Mouse (Mus musculus) mouse trophoblast stem cell (cell line): Measurements from ENCODE around the gene Synj1.

Experiments used
- in situ Hi-C, 2 experiments: fragments of 300-500 bp; cut with MseI, MboI; formaldehyde crosslinking; loops; 2 replicates in 1 of 2; 3 replicates in 1 of 2; pipeline ENCODE4 v1.15.1; 2025

The Synj1 gene

DNA sequence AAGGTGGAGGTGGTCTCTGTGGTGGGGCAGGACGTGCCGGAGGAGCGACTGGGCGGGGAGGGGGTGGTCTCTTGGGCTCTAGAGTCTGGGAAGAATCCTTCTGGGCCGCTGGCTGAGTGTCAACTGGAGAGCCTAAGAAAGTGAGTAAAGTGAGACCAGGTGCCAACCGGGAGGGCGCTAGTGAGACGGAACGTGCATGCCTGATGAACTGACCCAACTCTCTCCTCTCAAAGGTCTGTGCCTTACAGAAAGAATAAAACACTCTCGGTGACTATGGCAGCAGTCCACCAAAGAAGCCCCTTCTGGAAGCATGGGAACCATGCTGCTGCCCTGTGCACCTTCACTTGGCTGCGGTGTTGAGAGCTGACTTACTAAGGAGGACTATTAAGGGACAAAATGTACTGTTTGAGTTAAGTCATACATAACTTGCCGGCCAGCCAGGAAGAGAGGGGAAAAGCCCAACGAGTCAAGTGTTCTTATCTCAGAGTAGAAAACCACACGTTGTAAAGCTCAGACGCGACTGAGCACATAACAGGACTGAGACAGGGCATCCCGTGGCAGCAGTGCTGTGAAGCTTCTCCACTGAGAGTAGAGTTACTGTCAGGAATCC, 60.6 kb downstream of the Synj1 start:
- in situ Hi-C loops = no loop called here

DNA sequence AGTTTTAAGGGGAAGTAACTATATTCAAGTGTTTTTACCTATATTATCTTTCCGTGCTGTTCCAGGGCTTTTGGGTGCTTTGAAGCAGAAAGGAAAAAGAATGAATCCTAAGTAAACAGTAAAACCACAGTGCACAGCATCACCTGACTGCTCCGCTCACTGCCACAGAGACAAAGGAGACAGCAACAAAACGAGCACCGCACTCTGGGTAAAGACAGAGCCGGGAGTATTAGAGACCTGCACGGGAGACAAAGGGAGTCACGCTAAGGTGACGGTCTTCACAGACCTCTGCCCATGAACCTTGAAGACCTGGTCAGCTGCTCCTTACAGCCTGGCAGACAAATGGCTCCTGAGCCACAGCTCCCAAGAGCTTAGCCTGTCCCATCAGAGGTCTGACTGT, 64.1 kb downstream of the Synj1 start:
- in situ Hi-C loops = no loop called here

DNA sequence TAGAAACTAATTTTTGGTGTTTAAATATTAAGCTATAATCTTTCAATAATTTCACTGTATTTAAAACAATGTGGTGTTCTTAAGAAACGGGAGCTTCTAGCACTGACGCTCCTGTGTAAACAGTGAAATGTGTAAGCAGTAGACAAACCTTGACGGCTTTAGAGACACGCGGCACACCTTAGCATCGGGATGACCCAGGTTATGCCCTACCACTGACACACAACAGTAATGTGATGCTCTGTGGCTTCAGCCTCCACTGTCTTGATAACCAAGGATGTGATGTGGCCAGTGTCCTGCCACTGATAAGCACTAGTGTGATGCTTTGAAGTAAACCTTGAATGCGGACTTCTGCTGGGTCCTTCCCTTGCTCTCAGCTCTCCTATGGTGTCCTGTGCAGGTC, 69.9 kb downstream of the Synj1 start:
- in situ Hi-C loops = no loop called here

DNA sequence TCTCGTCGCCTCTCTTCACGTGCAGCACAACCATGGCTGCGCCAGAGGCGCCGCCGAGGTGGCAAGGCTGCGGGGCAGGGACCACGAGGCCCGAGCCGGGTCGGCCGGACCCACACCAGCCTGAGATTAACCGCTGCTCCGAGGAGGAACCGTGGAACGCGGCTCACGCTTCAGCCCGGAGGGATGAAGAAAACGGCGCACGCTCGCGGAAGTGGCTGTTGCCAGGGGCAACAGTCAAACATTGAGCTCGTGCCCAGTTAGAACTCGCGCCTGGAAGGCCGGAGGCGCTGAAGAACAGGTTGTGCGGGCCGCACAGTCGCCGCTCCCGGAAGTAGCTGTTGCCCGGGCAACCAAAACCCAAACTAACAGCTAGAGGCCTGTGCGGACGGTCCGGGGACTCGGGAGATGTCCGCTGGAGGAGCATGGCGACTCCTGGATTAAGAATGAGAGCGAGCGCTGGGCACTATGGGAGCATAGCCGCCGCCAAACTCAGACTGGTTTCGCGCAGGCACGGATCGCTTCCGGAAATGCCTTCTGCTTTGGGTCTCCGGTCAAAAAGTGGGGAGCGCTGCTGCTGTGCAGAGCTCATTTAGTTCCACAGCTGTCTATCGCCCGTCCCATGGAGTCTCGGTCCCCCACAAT, 76.3 kb downstream of the Synj1 start, which contains the start of gene Cfap298:
Gene Cfap298 (minus strand): TSS at position 428 of the 642 bp plus-strand sequence.
- in situ Hi-C loops = no loop called here

DNA sequence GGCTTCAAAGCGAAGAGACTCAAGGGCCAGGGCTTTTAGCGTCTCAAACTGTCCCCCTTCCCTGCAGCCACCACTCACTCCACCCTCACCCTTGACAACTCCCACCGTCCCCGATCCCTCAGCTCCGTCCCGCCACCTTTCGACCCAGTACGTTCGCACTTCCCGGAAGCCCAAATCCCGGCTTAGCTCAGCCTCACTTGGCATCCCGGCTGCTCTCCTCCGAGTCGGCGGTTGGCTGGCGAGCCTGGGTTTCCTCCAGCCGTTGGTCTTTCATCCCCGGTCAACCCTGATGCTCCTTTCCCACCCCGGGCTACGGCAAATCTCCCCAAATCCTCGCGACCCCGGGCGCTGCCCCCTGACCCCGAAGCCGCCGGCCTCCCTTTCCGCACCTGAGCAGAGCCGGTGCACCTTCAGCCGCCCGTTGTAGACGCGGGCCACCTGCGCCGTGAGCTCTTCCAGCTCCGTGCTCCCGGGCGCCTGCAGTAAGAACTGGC, 76.9 kb downstream of the Synj1 start:
- in situ Hi-C loops = no loop called here

DNA sequence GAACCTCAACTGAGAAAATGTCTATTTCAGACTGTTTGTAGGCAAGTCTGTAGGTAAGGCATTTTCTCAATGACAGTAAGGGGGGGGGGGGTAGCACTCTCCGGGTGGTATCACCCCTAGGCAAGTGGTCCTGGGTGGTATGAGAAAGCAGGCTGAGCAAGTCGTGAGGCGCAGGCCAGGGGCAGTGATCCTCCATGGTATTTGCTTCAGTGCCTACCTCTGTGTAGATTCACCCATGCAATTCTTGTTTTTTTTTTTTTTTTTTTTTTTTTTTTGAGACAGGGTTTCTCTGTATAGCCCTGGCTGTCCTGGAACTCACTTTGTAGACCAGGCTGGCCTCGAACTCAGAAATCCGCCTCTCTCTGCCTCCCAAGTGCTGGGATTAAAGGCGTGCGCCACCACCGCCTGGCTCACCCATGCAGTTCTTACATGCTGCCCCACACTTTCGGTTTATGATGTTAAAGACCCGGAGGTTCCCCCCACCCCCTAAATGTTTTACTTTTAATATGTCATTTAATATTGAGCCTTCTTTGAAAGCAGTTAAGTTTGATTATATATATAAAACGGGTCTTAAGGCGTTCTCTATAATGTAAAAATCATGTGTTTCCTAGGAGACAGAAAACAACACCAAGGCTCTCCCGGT, 77.5 kb downstream of the Synj1 start:
- in situ Hi-C loops = no loop called here

DNA sequence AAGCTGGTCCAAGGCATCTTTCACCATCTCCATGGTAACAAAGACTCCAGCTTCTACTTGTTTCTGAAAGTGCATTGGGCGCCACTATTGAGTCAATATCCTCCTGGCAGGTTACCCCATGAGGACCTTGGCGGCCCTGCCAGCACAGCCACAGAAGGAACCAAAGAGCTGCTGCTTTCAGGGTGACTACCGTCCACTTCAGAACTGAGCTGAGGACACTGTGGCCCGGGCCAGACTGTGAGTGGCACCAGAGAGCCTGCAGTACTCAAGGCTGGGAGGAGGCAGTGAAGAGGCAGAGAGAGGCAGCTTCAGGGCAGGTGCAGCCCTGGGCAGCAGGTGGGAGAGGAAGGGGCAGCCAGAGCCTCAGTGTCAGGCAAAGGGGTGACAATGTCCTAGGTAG, 83.7 kb downstream of the Synj1 start:
- in situ Hi-C loops = loop anchor here in 1 of 2 experiments (10.0 kb wide), 1 partner anchor 103 kb away; the partner anchor contains the start of gene Eva1c

DNA sequence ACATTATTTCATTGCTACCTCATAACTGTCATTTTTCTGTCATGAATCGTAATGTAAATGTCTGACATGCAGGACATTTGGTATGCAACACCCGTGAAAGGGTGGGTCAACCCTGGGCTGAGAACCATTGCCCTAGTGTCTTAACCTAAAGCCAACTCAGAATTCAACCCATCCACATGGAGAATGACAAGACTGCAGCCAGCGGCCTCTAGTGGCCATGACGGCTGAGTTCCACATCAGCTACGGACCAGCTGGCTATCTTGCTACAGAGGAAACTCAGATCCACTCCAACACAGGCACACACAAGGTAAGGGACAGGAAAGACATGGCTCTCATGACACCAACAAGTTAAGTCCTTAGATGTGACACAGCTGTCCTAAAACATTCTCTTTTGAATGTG, 85.6 kb downstream of the Synj1 start:
- in situ Hi-C loops = loop anchor here in 1 of 2 experiments (10.0 kb wide), 1 partner anchor 101 kb away; the partner anchor contains the start of gene Eva1c

DNA sequence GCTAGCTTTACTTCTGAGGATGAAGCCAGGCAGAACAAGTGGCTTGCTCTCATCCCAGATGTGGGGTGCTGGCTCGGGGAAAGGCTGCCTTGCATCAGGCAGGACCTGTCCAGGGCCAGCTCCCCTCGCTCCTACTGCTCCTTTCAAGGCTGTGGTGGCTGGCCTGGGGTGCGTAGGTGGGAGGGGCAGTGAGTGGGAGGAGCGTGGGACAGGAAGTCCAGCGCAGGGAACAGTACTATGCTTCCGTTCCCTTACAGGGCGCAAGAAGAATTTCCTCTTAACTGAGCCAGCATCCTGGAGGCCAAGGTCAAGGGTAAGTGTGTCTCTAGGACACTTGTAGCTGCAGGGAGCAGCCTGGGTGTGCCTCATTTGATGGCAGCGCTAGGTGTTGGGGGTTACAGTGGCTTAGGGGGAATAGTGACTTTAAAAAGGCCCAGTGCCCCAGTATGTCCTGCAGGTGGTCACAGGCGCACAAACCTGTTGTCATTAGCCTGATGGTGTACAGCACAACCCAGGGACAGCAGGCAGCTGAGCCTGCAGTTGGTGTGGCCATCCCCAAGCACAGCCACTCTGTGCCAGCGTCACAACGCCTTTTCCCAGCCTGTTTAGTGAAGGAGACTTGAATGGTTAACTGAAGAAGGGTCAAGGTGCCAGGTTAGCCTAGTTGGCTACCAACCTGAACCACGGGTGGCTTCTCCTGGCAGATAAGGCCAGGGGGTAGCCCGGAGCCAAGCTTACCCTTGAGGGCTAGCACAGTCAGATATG, 86.3 kb downstream of the Synj1 start:
- in situ Hi-C loops = loop anchor here (5.0 to 10.0 kb wide), 2 partner anchors 92 to 100 kb away; partner anchors contain the start of gene Eva1c (in 1 of the 2)

DNA sequence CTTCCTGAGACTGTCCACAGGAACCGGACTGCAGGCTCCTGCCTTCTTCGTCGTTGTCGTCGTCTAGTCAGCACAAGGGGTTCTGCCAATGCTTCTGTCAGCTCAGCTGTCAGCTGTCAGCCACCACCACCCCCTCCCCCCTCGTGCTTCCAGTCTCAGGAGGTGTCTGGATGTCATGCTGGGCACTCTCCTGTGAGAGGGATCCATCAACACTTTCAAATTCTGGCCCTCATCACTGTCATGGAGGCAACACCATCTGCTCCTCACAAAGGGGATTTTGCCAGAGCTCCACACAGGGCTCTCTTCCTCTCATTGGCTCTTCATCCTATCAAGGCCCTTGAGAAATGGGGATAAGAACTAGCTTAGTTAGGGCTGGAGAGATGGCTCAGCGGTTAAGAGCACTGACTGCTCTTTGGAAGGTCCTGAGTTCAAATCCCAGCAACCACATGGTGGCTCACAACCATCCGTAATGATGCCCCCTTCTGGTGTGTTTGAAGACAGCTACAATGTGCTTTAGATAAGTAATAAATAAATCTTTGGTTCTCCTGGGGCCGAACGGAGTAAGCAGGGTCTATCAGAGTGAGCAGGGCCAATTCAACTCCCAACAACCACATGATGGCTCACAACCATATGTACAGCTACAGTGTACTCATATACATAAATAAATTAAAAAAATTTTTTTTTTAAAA, 89.5 kb downstream of the Synj1 start:
- in situ Hi-C loops = loop anchor here (5.0 to 10.0 kb wide), 2 partner anchors 89 to 97 kb away; partner anchors contain the start of gene Eva1c (in 1 of the 2)

DNA sequence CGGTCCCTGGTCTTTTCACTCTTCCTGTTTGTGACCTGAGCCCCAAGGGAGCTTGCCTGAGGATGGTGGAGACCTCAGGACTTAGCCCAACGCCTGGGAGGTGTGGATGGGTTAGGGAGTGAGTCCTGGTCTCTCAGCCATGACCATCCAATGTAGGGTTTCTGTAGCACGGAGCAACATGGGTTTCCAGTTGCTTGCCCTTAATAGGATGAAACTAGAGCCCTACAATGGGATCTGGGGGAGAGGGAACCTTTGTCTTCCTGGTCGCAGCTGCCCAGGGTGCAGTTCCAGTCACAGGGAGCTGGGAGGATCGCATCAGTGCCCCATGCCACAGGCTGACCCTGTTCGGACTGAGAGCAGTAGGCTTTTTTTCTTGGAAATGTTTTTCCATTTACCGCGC, 94.0 kb downstream of the Synj1 start:
- in situ Hi-C loops = no loop called here

DNA sequence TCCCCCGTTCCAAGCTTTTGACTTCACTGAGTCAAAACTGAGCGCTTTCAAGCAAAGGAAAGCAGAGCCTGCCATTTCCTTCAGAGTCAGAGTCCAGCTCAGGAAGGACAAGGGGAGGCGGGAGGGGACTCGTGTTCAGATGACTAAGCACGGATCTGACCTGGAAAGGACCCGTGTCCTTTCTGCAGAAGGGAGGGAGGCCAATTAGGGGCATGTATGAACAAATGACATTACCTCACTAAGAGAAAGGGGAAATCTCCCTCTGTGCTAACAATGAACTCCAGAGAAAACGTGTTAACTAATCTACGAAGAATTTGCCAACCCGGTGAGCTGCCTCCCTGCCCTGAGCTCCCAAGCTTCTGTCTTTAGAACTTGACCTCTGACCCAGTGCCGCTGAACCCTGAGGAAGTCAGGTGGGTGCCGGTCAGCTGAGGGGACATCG, 95.0 kb downstream of the Synj1 start:
- in situ Hi-C loops = no loop called here

DNA sequence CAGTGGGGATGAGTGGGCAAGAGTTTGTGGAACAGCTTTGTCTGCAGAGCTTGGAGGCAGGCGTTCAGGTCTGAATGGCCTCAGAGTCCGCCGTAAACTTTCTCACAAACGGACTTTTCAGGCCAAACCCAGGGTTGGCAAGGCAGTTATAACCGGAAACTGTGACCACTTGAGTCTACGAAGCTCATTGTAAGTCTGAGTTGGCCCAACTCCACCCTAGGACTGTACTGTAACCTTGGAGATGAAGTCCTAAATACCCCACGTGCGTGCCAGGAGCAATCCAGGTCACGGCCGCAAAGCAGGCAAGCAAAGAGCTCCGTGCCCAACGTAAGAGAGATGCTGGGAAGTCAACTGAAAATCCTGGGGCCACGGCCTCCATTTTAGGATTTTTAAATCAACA, 99.3 kb downstream of the Synj1 start:
- in situ Hi-C loops = no loop called here

DNA sequence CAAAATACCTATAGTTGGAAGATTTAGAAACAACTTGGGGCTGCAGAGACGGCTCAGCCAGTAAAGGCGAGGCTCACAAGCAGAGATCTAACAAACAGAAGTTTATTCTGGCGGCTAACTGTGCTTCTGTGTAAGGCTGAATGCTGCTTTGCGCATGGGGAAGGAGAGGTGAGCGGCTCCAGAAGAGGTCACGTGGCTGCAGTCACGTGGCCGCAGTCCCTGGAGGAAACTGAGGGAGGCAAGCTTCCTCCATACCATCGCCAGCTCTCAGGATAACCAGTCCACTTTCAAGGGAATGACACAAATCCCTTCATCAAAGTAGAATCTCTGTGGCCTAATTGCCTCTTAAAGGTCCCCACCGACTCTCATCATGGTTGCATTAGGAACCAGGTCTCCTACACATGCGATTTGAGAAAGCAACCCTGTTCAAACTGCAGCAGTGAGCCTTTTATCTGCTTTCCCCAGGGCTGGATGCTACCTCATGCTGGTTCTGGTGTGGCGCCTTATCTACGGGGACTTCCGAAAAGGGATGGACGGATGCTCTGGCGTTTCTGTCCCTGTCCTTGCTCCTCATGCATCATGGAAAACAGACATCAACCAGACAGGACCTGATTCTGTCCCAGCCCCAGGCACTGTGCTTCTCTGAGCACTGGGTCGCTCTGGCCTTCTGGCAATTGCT, 100.1 kb downstream of the Synj1 start:
- in situ Hi-C loops = no loop called here

DNA sequence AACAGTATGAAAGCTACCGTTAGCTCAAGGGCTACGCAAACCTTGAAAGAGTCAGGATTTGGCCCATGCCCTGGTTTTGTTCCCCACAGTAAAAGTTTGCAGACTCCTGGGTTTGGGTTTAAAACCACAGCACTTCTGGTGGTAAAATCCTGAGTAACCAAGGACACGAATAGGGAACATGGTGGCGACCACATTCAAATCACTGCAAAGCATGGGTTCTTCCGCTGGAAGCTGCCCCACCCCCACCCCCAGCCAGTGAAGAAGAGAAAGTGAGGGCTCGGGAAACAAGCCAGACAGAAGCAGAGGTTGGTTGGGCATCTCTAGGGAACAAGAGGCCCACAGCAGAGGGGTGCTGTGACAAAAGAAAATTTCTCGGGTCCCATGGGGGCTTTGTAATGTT, 103.9 kb downstream of the Synj1 start:
- in situ Hi-C loops = no loop called here

DNA sequence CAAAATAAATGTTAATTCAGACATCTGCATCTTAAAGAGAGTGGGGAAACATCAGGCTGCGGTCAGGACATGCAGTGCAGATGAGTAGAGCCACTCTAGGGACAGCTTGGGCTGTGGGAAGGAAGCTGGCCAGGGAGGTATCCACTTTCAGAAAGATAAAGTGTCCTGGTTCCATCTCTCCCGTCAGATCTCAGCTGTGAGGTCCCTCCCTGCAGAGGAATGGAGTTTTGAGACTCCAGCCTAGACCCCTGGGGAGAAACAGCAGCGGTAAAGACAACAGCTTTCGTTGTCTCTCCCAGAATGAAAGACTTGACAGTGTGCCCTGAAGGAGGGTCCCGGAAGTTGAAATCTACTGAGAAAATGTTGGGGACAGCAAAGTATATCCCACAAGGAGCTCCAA, 107.8 kb downstream of the Synj1 start:
- in situ Hi-C loops = no loop called here

DNA sequence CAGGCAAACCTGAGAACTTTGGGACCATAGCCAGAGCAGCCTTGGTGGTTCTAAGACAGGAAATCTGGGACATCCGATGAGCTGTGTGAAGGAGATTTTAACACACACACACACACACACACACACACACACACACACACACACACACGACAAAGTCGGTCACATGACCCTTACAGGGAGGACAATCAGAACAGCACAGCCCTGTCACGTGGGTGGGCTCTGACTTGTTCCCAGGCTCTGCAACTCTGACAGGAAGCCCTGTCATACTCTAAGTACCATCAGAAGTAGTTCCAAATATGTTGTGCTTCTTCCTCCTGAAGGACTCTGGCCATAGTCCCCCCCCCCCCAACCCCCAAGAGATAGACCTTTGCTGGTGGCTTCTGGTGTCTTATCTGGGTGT, 109.7 kb downstream of the Synj1 start:
- in situ Hi-C loops = no loop called here

DNA sequence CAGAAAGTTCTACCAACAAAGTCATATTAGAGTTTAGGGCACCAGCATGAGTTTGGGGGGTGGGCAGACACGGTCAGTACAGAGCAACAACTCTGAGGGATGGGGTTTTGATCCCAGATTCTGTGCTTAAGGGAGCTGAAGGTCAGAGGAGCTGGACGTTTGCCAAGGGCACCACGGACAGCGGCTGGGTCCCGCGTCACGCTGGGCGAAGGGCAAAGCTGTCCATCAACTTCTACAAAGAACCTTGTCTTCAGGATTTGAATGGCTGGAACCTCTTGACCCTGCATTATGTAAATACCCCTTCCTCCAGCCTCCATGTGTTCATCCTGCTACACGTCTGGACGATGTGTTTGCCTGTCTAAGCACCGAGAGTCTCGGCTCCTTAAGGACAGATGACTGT, 111.6 kb downstream of the Synj1 start:
- in situ Hi-C loops = no loop called here

DNA sequence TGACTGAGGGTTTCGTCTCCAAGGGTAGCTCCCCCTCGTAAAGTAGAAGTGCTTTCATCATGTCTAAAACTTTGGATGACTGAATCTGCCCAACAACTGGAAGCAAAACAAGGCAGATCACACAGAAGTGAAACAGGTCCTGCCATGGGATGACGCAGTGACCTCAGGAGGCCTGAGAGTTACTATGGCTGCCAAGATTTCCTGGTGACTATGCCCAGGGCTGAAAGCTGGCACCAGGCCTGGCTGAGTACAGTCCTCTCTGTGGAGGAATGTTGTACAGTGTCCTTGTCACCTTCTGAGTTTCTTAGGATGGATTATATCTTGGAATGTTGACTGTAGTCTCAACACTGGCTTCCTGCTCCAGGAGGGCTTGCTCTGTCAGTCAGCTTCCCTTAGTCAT, 113.5 kb downstream of the Synj1 start:
- in situ Hi-C loops = no loop called here

DNA sequence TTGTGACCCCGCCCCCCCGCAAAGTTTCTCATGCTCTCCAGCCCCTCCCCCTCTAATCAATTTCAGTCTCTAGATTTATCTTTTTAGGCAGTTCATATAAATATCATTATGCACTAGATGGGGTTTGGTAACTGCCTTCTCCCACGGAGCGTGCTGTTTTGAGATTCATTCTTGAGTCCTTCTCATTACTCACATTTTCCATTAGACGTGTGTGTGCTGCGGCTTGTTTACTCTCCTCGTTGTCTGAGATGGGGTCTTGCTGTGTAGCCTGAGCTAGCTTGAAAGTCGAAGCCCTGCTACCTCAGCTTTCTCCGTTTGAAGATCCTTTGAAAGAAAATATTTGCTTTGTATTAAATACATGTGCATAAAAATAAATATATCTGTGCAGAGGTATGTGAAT, 117.3 kb downstream of the Synj1 start:
- in situ Hi-C loops = no loop called here

DNA sequence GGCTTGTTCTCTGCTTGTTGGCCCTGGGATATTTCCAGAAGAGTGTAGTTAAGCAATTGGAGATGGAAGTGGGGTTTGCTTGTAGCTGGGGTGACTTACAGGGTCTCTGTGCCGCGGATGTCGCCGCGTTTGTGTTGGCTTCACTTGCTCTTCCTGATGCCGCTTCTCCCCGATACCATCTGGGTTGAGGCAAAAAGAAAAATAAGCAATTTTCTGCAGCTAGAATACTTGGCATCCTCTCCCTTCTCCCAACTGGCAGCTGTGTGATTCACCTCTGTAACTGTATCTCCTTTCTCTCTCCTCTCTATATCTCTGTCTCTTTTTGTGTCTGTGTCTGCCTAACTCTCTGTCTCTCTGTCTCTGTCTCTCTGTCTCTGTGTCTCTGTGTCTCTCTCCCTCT, 118.1 kb downstream of the Synj1 start:
- in situ Hi-C loops = no loop called here
